ENCODE assay signal across 19 mouse cellular contexts in the genomic region with DNA sequence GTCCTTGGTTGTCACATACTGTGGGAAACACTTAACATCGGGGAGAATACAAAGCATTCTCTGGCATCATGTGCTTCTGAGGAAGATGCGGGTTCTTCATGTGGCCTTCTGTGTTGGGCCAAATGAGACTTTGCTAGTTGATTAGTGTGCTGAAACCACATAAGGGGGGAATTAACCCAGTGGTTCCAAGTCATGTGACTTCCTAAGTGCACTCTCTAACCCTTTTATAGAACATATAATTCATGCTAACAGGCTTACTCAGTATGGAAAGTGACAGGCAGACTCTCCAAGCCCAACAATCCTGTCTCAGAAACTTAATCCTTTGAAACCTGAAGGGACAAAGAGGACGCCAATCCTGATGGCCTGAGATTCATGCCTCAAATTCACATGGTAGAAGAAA.
DNase-seq lines count a peak whose midpoint lies in the region; ATAC-seq and TF ChIP-seq lines count a peak whose summit lies in the region.
"Had no signal": no experiment of that assay in that cellular context is flagged by ENCODE, and none has a peak within 500 bp of the region (broad histone marks: within the 10 kb centered on the region; RNA-seq: fewer than 3 reads in every experiment).

No protein-coding gene starts in this region.

- no peaks in the 10 kb centered on the region for H3K27me3 ChIP-seq in kidney, postnatal 0 days (ENCODE audit: insufficient read depth, low read length)
- no peaks in the 10 kb centered on the region for H3K27me3 ChIP-seq in kidney, embryonic 15.5 days
- no peaks in the 10 kb centered on the region for H3K27me3 ChIP-seq in limb, embryonic 12.5 days
- H3K27me3 ChIP-seq in cerebellum, adult 2 months (ENCODE audit: control insufficient read depth, insufficient read depth, low read length), result no peaks in the 10 kb centered on the region
- H3K27me3 ChIP-seq: embryonic facial prominence, embryonic 13.5 days; forebrain, embryonic 15.5 days; hindbrain, embryonic 15.5 days; limb, embryonic 15.5 days; liver, embryonic 15.5 days had no signal

- no peak for TF ChIP-seq CTCF in kidney, postnatal 0 days (IDR thresholded peaks at IDR 0.05; ENCODE audit: low read depth)
- TF ChIP-seq CTCF in bone marrow, adult 2 months (IDR thresholded peaks at IDR 0.05; ENCODE audit: control insufficient read depth, insufficient read depth, low read length), result no peak
- TF ChIP-seq CTCF in cerebellum, adult 2 months (IDR thresholded peaks at IDR 0.05; ENCODE audit: borderline replicate concordance, insufficient read depth, low read depth, low read length), result no peak

- TF ChIP-seq POLR2A in bone marrow, adult 2 months (IDR thresholded peaks at IDR 0.05; ENCODE audit: borderline replicate concordance, control insufficient read depth, low read depth, low read length), result no peak
- no peak for TF ChIP-seq POLR2A in cerebellum, adult 2 months (IDR thresholded peaks at IDR 0.05; ENCODE audit: borderline replicate concordance, insufficient read depth, low read length)

- no peak overlapping the region for H3K9ac ChIP-seq in kidney, postnatal 0 days (ENCODE audit: low read depth, low read length)
- H3K9ac ChIP-seq in kidney, embryonic 15.5 days, result no peak overlapping the region
- no peak overlapping the region for H3K9ac ChIP-seq in limb, embryonic 12.5 days (replicated peaks)
- H3K9ac ChIP-seq: embryonic facial prominence, embryonic 13.5 days; forebrain, embryonic 15.5 days; hindbrain, embryonic 15.5 days; limb, embryonic 15.5 days; liver, embryonic 15.5 days had no signal

- ATAC-seq in kidney, postnatal 0 days (replicated peaks; ENCODE audit: low FRiP score, low read depth), result no peak
- no peak for ATAC-seq in kidney, embryonic 15.5 days (replicated peaks; ENCODE audit: low FRiP score)
- ATAC-seq in limb, embryonic 12.5 days (ENCODE audit: insufficient number of reproducible peaks, insufficient read depth, low FRiP score, low TSS enrichment, low read depth), result no peak
- ATAC-seq: forebrain, embryonic 15.5 days had no signal

- no peak overlapping the region; the same call in 1 of the 2 replicates for H3K27ac ChIP-seq in kidney, postnatal 0 days
- no peak overlapping the region for H3K27ac ChIP-seq in kidney, embryonic 15.5 days
- peak overlapping the region; percentile 80; the same call in 1 of the 2 replicates for H3K27ac ChIP-seq in bone marrow, adult 2 months (ENCODE audit: control insufficient read depth, insufficient read depth, low read depth, low read length, poor library complexity)
- peak overlapping the region; percentile 78 for H3K27ac ChIP-seq in limb, embryonic 12.5 days
- no peak overlapping the region for H3K27ac ChIP-seq in cerebellum, adult 2 months (ENCODE audit: insufficient read depth, low read length)
- H3K27ac ChIP-seq: embryonic facial prominence, embryonic 13.5 days; forebrain, embryonic 15.5 days; hindbrain, embryonic 15.5 days; limb, embryonic 15.5 days; liver, embryonic 15.5 days had no signal

- no peaks in the 10 kb centered on the region for H3K4me1 ChIP-seq in kidney, postnatal 0 days (replicated peaks; ENCODE audit: insufficient read depth, low read length)
- peaks cover 12% of the 10 kb centered on the region; the same call in 1 of the 2 replicates for H3K4me1 ChIP-seq in kidney, embryonic 15.5 days
- H3K4me1 ChIP-seq in bone marrow, adult 2 months (ENCODE audit: control insufficient read depth, insufficient read depth, low read length), result peaks cover 9% of the 10 kb centered on the region
- H3K4me1 ChIP-seq in limb, embryonic 12.5 days (replicated peaks), result peaks cover 67% of the 10 kb centered on the region
- peaks cover 17% of the 10 kb centered on the region for H3K4me1 ChIP-seq in cerebellum, adult 2 months (ENCODE audit: control insufficient read depth, insufficient read depth, low read length)
- H3K4me1 ChIP-seq: liver, embryonic 15.5 days had no signal

- H3K9me3 ChIP-seq in kidney, postnatal 0 days (replicated peaks; ENCODE audit: low read length), result no peaks in the 10 kb centered on the region
- no peaks in the 10 kb centered on the region for H3K9me3 ChIP-seq in kidney, embryonic 15.5 days (replicated peaks)
- H3K9me3 ChIP-seq in limb, embryonic 12.5 days, result no peaks in the 10 kb centered on the region
- H3K9me3 ChIP-seq: embryonic facial prominence, embryonic 13.5 days; forebrain, embryonic 15.5 days; hindbrain, embryonic 15.5 days; limb, embryonic 15.5 days; liver, embryonic 15.5 days had no signal

- DNase-seq in kidney, postnatal 0 days (ENCODE audit: low spot score), result peak; percentile 53
- peak; percentile 53 for DNase-seq in 416B (ENCODE audit: low read depth)
- DNase-seq in urinary bladder, adult 2 months (ENCODE audit: low spot score), result no peak
- no peak for DNase-seq in spleen, postnatal 36 days (ENCODE audit: low spot score in 2 of 2)
- DNase-seq in cerebellum, adult 2 months, result no peak
- DNase-seq: B cell, adult 2 months; cerebellum, postnatal 10 days; heart, postnatal 4 days; kidney, adult 11 months; layer of hippocampus, adult 9-11 months; right cerebral cortex, postnatal 14 days had no signal

- no peak overlapping the region for H3K4me3 ChIP-seq in kidney, postnatal 0 days (replicated peaks; ENCODE audit: low read depth, low read length)
- no peak overlapping the region for H3K4me3 ChIP-seq in kidney, embryonic 15.5 days (replicated peaks)
- no peak overlapping the region for H3K4me3 ChIP-seq in bone marrow, adult 2 months (replicated peaks; ENCODE audit: control insufficient read depth, low read depth, low read length)
- H3K4me3 ChIP-seq in limb, embryonic 12.5 days (replicated peaks), result no peak overlapping the region
- H3K4me3 ChIP-seq in cerebellum, adult 2 months (replicated peaks; ENCODE audit: insufficient read depth, low read depth, low read length), result no peak overlapping the region
- H3K4me3 ChIP-seq: embryonic facial prominence, embryonic 13.5 days; forebrain, embryonic 15.5 days; hindbrain, embryonic 15.5 days; limb, embryonic 15.5 days; liver, embryonic 15.5 days had no signal

- no peaks in the 10 kb centered on the region for H3K36me3 ChIP-seq in kidney, postnatal 0 days (ENCODE audit: insufficient read depth, low read length)
- H3K36me3 ChIP-seq in kidney, embryonic 15.5 days, result no peaks in the 10 kb centered on the region
- H3K36me3 ChIP-seq in limb, embryonic 12.5 days, result no peaks in the 10 kb centered on the region
- H3K36me3 ChIP-seq: embryonic facial prominence, embryonic 13.5 days; forebrain, embryonic 15.5 days; hindbrain, embryonic 15.5 days; limb, embryonic 15.5 days; liver, embryonic 15.5 days had no signal

- 75% methylated on average over 3 of the region's 3 CpGs for WGBS in kidney, postnatal 0 days
- WGBS in kidney, embryonic 15.5 days, result 76% methylated on average over 3 of the region's 3 CpGs
- WGBS in bone marrow, adult 2 months, result 19% methylated on average over 3 of the region's 3 CpGs
- WGBS in limb, embryonic 12.5 days, result 45% methylated on average over 3 of the region's 3 CpGs
- WGBS in cerebellum, adult 2 months, result 91% methylated on average over 3 of the region's 3 CpGs

- H3K4me2 ChIP-seq in kidney, postnatal 0 days (ENCODE audit: low read length), result no peak overlapping the region
- H3K4me2 ChIP-seq in kidney, embryonic 15.5 days, result no peak overlapping the region
- H3K4me2 ChIP-seq in limb, embryonic 12.5 days, result no peak overlapping the region
- H3K4me2 ChIP-seq: embryonic facial prominence, embryonic 13.5 days; forebrain, embryonic 15.5 days; hindbrain, embryonic 15.5 days; limb, embryonic 15.5 days; liver, embryonic 15.5 days had no signal

Comparison
In these comparisons a context has a peak if more than half of its experiments do, and no peak if none do; other contexts are left out.
1. DNase-seq: peak in kidney, postnatal 0 days (single experiment) and 416B (single experiment); none in urinary bladder, adult 2 months (single experiment), spleen, postnatal 36 days (0 of 2) and cerebellum, adult 2 months (0 of 2).
2. H3K27ac ChIP-seq: peak in bone marrow, adult 2 months (single experiment) and limb, embryonic 12.5 days (single experiment); none in kidney, postnatal 0 days (single experiment), kidney, embryonic 15.5 days (single experiment) and cerebellum, adult 2 months (single experiment).